Mouse (Mus musculus) kidney, embryonic 16.5 days (tissue): ENCODE data around the gene Nck2. TPM values are rescaled to one million over a fixed set of nuclear protein-coding genes. Genes with fewer than 3 reads are reported as not detected.

ENCODE experiments used
- ATAC-seq: fragments of 200-750 bp; cut with Nextera tagmentation; 2 replicates; pipeline ENCODE4 v1.8.0; 2017; ENCODE audit warnings: moderate TSS enrichment; ENCODE audit not compliant: low FRiP score, low TSS enrichment
- H3K27ac ChIP-seq: fragments of 300-500 bp; sonication (generic); 2 replicates; pipeline ENCODE4 v1.5.1; 2014; ENCODE audit warnings: low read length
- H3K27me3 ChIP-seq: fragments of 300-500 bp; sonication (generic); 2 replicates; pipeline ENCODE4 v1.6.1; 2014; ENCODE audit warnings: low read length, control low read depth, mixed read lengths; ENCODE audit not compliant: insufficient read depth
- H3K36me3 ChIP-seq: fragments of 300-500 bp; sonication (generic); 2 replicates; pipeline ENCODE4 v1.6.1; 2014; ENCODE audit warnings: low read length, control low read depth, mixed read lengths; ENCODE audit not compliant: insufficient read depth
- H3K4me1 ChIP-seq: fragments of 300-500 bp; sonication (generic); 2 replicates; pipeline ENCODE4 v1.6.1; 2014; ENCODE audit warnings: low read length, control low read depth, mixed read lengths; ENCODE audit not compliant: insufficient read depth
- H3K4me2 ChIP-seq: fragments of 300-500 bp; sonication (generic); replicated peaks from 2 replicates; pipeline ENCODE4 v1.6.1; 2014; ENCODE audit warnings: low read depth, low read length
- H3K4me3 ChIP-seq: fragments of 300-500 bp; sonication (generic); 2 replicates; pipeline ENCODE4 v1.5.1; 2014; ENCODE audit warnings: mild to moderate bottlenecking, low read length
- H3K9ac ChIP-seq: fragments of 300-500 bp; sonication (generic); replicated peaks from 2 replicates; pipeline ENCODE4 v1.6.1; 2014; ENCODE audit warnings: low read length
- H3K9me3 ChIP-seq: fragments of 300-500 bp; sonication (generic); 2 replicates; pipeline ENCODE4 v1.6.1; 2016; ENCODE audit warnings: low read length, control low read depth
- WGBS: fragments of 180-500 bp; shearing (Covaris S2); extraction: QIAGEN DNeasy Blood & Tissue Kit; methylation state at CpG from one replicate; pipeline ENCODE4 v1.1.7; 2014; 5-methylcytosine and 5-hydroxymethylcytosine counted together
- polyA plus RNA-seq: library from polyadenylated mRNA; unstranded; fragments of >200 nt; fragmentation: Nextera tagmentation; extraction: Ambion mirVana; gene quantifications from 2 replicates; pipeline ENCODE4 v1.2.1, GENCODE M21; 2015

Nck2 gene
- polyA plus RNA-seq, 1 experiment from 2014 or later, result 44.5 TPM

DNA sequence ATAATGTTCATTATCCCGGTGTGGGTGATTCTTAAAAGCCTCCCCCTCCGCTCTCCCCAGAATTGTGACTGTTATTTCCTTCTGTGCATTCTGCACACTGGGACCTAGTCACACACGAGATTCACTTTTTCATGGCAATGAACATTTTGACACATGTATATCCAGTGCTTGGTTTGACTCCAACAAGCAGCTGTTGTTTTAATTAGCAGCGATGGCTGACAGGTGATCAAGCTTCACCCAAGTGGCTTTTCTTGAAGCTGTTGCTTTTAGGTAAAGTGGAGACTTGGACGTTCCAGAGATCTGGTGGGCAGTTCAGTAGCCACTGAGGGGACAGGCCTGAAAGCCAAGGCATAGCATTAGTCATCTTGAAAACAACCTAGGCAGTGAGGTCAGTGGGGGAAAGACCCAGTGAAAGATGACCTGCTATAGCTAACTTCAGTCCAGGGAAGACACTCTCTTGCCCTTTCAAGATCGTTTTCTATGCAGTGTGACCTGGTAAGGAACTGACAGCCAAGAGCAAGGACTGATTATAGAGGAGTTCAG lies 17.3 kb upstream of the Nck2 start:
- ATAC-seq, result no peak
- no peak overlapping the region for H3K27ac ChIP-seq
- WGBS, result 53% methylated on average over 6 of the region's 6 CpGs
- no peaks in the 10 kb centered on the region for H3K27me3 ChIP-seq
- no peak overlapping the region for H3K4me2 ChIP-seq
- no peaks in the 10 kb centered on the region for H3K36me3 ChIP-seq
- H3K9me3 ChIP-seq, result 0 out of 2 replicates have a peak, but pooled peaks cover 3% of the 10 kb centered on the region
- H3K4me1 ChIP-seq, result peaks cover 28% of the 10 kb centered on the region
- H3K4me3 ChIP-seq, result no peak overlapping the region
- H3K9ac ChIP-seq, result no peak overlapping the region

DNA sequence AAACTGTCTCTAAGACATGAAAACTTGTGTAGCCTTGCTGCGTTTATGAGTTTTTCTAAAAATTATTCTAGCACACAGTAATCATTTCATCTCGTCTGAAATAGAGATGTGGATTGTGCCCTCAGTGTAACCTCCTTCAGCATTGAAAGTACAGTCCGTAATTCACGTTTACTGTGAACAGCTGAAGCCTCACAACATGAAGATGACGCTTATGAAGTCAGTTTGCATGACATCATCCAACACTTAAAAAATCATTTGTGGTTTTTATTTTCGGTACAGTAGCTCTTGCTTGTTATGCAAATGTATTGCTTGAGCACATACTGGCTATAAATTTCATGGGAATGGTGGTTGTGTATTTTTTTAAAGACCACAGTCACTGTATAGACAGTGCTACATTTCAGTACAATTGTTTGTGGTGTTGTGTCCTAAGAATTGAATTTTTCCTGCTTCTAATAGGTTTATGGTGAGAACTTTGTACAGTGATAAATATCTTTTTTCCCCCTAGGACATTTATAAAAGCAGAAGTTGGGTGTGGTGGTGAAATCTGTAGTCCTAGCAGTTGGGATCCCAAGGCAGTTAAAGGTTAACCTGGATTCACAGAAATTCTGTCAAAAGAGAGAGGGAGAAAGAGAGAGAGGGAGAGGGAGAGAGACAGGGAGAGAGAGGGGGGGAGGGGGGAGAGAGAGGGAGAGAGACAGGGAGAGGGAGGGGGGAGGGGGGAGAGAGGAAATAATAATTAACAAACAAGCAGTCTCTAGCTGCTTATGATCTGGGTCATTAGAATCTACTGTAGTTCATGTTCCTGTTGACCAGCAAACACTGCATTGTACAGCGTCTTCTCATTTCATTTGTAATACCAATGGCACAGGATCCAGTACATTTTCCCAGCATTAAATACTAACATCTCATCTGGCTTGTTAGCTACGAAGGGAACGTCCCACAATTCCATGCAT lies 14.2 kb upstream of the Nck2 start:
- Histone ChIP-seq H3K4me2 (no peak overlapping the region), H3K4me3 (no peak overlapping the region), H3K27me3 (no peaks in the 10 kb centered on the region), H3K36me3 (no peaks in the 10 kb centered on the region), H3K4me1 (peaks cover 23% of the 10 kb centered on the region), H3K27ac (peak overlapping the region; percentile 38; the same call in 1 of the 2 replicates), H3K9me3 (0 out of 2 replicates have a peak, but pooled peaks cover 3% of the 10 kb centered on the region), H3K9ac (no peak overlapping the region)
- no peak for ATAC-seq
- 65% methylated on average over 9 of the region's 9 CpGs for whole genome bisulfite sequencing

- Histone ChIP-seq H3K27me3 (no peaks in the 10 kb centered on the region), H3K4me1 (peaks cover 9% of the 10 kb centered on the region), H3K4me2 (no peak overlapping the region), H3K9ac (no peak overlapping the region), H3K27ac (no peak overlapping the region), H3K4me3 (no peak overlapping the region), H3K9me3 (no peaks in the 10 kb centered on the region), H3K36me3 (no peaks in the 10 kb centered on the region)
- peak; percentile 79; the same call in 1 of the 2 replicates for ATAC-seq
- 45% methylated on average over 4 of the region's 4 CpGs for WGBS
Measured at GRCm38 (mm10) chr1:43433853-43434252, 10.5 kb upstream of the Nck2 start.

GRCm38 (mm10) chr1:43436554-43436953 lies 7.8 kb upstream of the Nck2 start:
- no peaks in the 10 kb centered on the region for H3K27me3 ChIP-seq
- no peak overlapping the region for H3K4me3 ChIP-seq
- no peak overlapping the region for H3K9ac ChIP-seq
- no peaks in the 10 kb centered on the region for H3K36me3 ChIP-seq
- no peaks in the 10 kb centered on the region for H3K9me3 ChIP-seq
- no peak for ATAC-seq
- H3K4me1 ChIP-seq, result no peaks in the 10 kb centered on the region
- no peak overlapping the region for H3K4me2 ChIP-seq
- no peak overlapping the region for H3K27ac ChIP-seq

DNA sequence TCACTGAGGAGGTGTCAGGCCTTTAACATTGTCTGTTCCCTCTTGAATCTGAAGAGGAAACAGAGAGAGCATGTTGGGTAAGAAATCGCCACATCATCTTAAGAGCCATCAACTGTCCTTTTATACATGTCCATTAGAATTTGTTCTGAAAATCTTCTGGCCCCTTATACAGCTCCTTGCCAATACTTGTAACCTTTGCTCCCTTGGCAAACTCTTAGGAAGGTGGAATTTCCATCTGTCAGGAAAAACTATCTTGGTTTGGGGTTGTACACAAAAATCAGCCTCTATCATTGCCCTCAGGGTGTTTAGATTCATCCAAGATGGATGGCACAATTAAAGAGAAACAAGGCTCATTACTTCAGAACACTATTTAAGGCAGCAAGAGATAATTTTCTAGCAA lies 5.1 kb upstream of the Nck2 start:
- Histone ChIP-seq H3K4me2 (no peak overlapping the region), H3K27me3 (no peaks in the 10 kb centered on the region), H3K4me3 (no peak overlapping the region), H3K4me1 (peaks cover 3% of the 10 kb centered on the region), H3K36me3 (no peaks in the 10 kb centered on the region), H3K9ac (no peak overlapping the region), H3K27ac (no peak overlapping the region), H3K9me3 (no peaks in the 10 kb centered on the region)
- WGBS, result 89% methylated on average over 1 of the region's 1 CpGs
- ATAC-seq, result no peak

- H3K4me1 ChIP-seq, result peaks cover 16% of the 10 kb centered on the region
- no peaks in the 10 kb centered on the region for H3K9me3 ChIP-seq
- no peak for ATAC-seq
- WGBS, result 90% methylated on average over 2 of the region's 2 CpGs
- H3K27me3 ChIP-seq, result no peaks in the 10 kb centered on the region
- no peak overlapping the region for H3K4me2 ChIP-seq
- no peaks in the 10 kb centered on the region for H3K36me3 ChIP-seq
- no peak overlapping the region for H3K9ac ChIP-seq
- H3K4me3 ChIP-seq, result no peak overlapping the region
- H3K27ac ChIP-seq, result no peak overlapping the region
Measured at GRCm38 (mm10) chr1:43442568-43442967, 1.8 kb upstream of the Nck2 start.

GRCm38 (mm10) chr1:43445170-43446088 lies 1.1 kb downstream of the Nck2 start:
- Histone ChIP-seq H3K4me3 (peak overlapping the region; percentile 99), H3K27ac (peak overlapping the region; percentile 97), H3K36me3 (no peaks in the 10 kb centered on the region), H3K9me3 (no peaks in the 10 kb centered on the region), H3K9ac (peak overlapping the region; percentile 96), H3K4me2 (peak overlapping the region; percentile 68), H3K4me1 (peaks cover 33% of the 10 kb centered on the region), H3K27me3 (no peaks in the 10 kb centered on the region)
- 1% methylated on average over 65 of the region's 86 CpGs for WGBS
- peak; percentile 96 for ATAC-seq

DNA sequence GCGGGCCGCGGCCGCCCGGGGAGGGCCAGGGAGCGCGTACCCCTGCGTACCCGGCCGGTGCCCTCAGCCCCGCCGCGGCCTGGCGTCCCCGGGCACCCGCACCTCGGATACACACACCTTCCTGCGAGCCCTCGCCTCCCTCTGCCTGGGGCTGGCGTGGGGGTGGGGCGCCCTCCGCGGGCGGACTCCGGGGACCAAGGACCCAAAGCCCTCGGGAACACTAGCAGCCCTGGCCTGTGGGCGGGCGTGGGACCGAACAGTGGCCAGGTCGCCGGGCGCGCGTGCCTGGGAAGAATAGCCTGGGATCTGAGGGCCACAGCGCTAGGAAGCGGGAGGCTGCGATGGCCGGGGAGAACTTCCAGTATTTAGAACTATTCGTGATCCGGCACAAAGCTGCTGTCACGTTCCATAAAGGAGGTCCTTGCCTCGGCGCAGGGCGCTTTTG lies 1.7 kb downstream of the Nck2 start:
- Histone ChIP-seq H3K4me3 (peak overlapping the region; percentile 99), H3K9me3 (no peaks in the 10 kb centered on the region), H3K27me3 (no peaks in the 10 kb centered on the region), H3K4me2 (peak overlapping the region; percentile 68), H3K36me3 (no peaks in the 10 kb centered on the region), H3K9ac (peak overlapping the region; percentile 96), H3K4me1 (peaks cover 39% of the 10 kb centered on the region), H3K27ac (peak overlapping the region; percentile 97)
- WGBS, result 0% methylated on average over 29 of the region's 44 CpGs
- ATAC-seq, result peak; percentile 73

DNA sequence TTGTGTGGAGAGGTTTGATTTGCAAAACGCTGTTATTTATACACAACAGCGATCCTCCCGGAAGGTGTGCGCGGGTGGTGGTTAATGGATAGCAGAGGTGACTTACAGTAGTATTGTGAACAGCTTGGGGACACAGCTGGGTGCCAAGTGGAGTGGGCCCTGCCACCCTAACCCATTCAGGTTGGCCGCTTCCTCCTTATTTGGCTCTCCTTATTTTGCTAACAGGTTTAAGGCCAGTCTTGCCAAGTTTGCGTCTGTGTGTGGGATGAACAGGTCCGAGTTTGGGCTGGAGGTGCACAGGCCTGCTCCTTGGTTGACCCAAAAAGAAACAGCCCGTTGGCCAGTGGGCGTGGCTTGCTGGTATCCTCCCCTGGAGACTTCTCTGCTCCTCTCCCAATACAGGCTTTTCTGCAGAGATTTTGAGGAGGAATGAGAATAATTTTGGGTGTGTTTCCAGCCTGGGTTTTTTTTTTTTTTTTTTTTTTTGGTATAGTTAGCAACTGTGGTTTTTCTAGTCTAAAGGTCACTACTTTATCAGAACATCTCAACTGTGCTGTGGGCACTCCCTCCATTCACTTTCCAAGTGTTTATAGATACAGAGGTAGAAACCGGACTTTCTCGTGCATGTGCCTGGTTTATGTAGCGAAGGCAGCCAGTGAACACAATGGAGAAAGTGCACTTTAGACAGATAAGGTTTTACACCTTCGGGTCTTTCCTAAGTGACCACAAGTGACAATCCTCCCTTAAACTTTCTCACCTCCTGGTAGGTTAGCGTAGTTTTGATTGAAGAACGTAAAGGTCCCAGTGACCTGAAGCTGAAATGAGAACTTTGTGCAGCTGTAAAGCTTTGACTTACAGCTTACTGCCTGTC lies 2.6 kb downstream of the Nck2 start:
- Histone ChIP-seq H3K9me3 (no peaks in the 10 kb centered on the region), H3K9ac (peak overlapping the region; percentile 96), H3K27me3 (no peaks in the 10 kb centered on the region), H3K4me2 (peak overlapping the region; percentile 68), H3K27ac (peak overlapping the region; percentile 97), H3K4me3 (peak overlapping the region; percentile 99), H3K36me3 (no peaks in the 10 kb centered on the region), H3K4me1 (peaks cover 39% of the 10 kb centered on the region)
- peak; percentile 17; the same call in 1 of the 2 replicates for ATAC-seq
- 5% methylated on average over 16 of the region's 16 CpGs for WGBS
